Mouse (Mus musculus) kidney, embryonic 16.5 days (tissue): ENCODE measurements around the gene Hist1h2ag. TPM values are rescaled to one million over a fixed set of nuclear protein-coding genes. Genes with fewer than 3 reads are reported as not detected.

Source experiments
- ATAC-seq: fragments of 200-750 bp; cut with Nextera tagmentation; 2 replicates; pipeline ENCODE4 v1.8.0; 2017; ENCODE audit warnings: moderate TSS enrichment; ENCODE audit not compliant: low FRiP score, low TSS enrichment
- H3K27ac ChIP-seq: fragments of 300-500 bp; sonication (generic); 2 replicates; pipeline ENCODE4 v1.5.1; 2014; ENCODE audit warnings: low read length
- H3K27me3 ChIP-seq: fragments of 300-500 bp; sonication (generic); 2 replicates; pipeline ENCODE4 v1.6.1; 2014; ENCODE audit warnings: low read length, control low read depth, mixed read lengths; ENCODE audit not compliant: insufficient read depth
- H3K36me3 ChIP-seq: fragments of 300-500 bp; sonication (generic); 2 replicates; pipeline ENCODE4 v1.6.1; 2014; ENCODE audit warnings: low read length, control low read depth, mixed read lengths; ENCODE audit not compliant: insufficient read depth
- H3K4me1 ChIP-seq: fragments of 300-500 bp; sonication (generic); 2 replicates; pipeline ENCODE4 v1.6.1; 2014; ENCODE audit warnings: low read length, control low read depth, mixed read lengths; ENCODE audit not compliant: insufficient read depth
- H3K4me2 ChIP-seq: fragments of 300-500 bp; sonication (generic); replicated peaks from 2 replicates; pipeline ENCODE4 v1.6.1; 2014; ENCODE audit warnings: low read depth, low read length
- H3K4me3 ChIP-seq: fragments of 300-500 bp; sonication (generic); 2 replicates; pipeline ENCODE4 v1.5.1; 2014; ENCODE audit warnings: mild to moderate bottlenecking, low read length
- H3K9ac ChIP-seq: fragments of 300-500 bp; sonication (generic); replicated peaks from 2 replicates; pipeline ENCODE4 v1.6.1; 2014; ENCODE audit warnings: low read length
- H3K9me3 ChIP-seq: fragments of 300-500 bp; sonication (generic); 2 replicates; pipeline ENCODE4 v1.6.1; 2016; ENCODE audit warnings: low read length, control low read depth
- WGBS: fragments of 180-500 bp; shearing (Covaris S2); extraction: QIAGEN DNeasy Blood & Tissue Kit; methylation state at CpG from one replicate; pipeline ENCODE4 v1.1.7; 2014; 5-methylcytosine and 5-hydroxymethylcytosine counted together
- polyA plus RNA-seq: library from polyadenylated mRNA; unstranded; fragments of >200 nt; fragmentation: Nextera tagmentation; extraction: Ambion mirVana; gene quantifications from 2 replicates; pipeline ENCODE4 v1.2.1, GENCODE M21; 2015

The Hist1h2ag gene
- polyA plus RNA-seq, 1 experiment from 2014 or later = 49.8 TPM

GRCm38 (mm10) chr13:22013716-22014115 lies 29.0 kb downstream of the Hist1h2ag start:
- Histone ChIP-seq H3K9me3 (no peaks in the 10 kb centered on the region; the same call in 1 of the 2 replicates), H3K9ac (no peak overlapping the region), H3K36me3 (no peaks in the 10 kb centered on the region), H3K4me2 (peak overlapping the region; percentile 40; the same call in 1 of the 2 replicates), H3K27me3 (peaks cover 75% of the 10 kb centered on the region), H3K27ac (no peak overlapping the region), H3K4me3 (no peak overlapping the region; the same call in 1 of the 2 replicates), H3K4me1 (peaks cover 7% of the 10 kb centered on the region)
- 15% methylated on average over 13 of the region's 13 CpGs for WGBS
- ATAC-seq = no peak

- no peak within 1 kb of the TSS for H3K4me3 ChIP-seq
Measured at GRCm38 (mm10) chr13:22009642-22010041, 33.1 kb downstream of the Hist1h2ag start, which contains the start of gene Prss16. TSS of gene Prss16 (minus strand) at chr13:22009742.

GRCm38 (mm10) chr13:22008707-22009106 lies 34.0 kb downstream of the Hist1h2ag start:
- Histone ChIP-seq H3K9ac (no peak overlapping the region), H3K4me2 (no peak overlapping the region), H3K9me3 (no peaks in the 10 kb centered on the region), H3K36me3 (no peaks in the 10 kb centered on the region), H3K27me3 (peaks cover 94% of the 10 kb centered on the region), H3K4me3 (no peak overlapping the region), H3K27ac (no peak overlapping the region), H3K4me1 (peaks cover 14% of the 10 kb centered on the region)
- WGBS = 78% methylated on average over 3 of the region's 3 CpGs
- no peak for ATAC-seq

More at GRCm38 (mm10) chr13:22009642-22010041, 33.1 kb downstream of the Hist1h2ag start, which contains the start of gene Prss16:
- no peak for ATAC-seq
- 26% methylated on average over 6 of the region's 7 CpGs for WGBS
- Histone ChIP-seq H3K27ac (no peak within 1 kb of the TSS), H3K4me1 (peaks cover 19% of the 10 kb centered on the region), H3K4me2 (no peak within 1 kb of the TSS), H3K9me3 (no peaks in the 10 kb centered on the region), H3K9ac (no peak within 1 kb of the TSS), H3K27me3 (peaks cover 92% of the 10 kb centered on the region), H3K36me3 (no peaks in the 10 kb centered on the region)

GRCm38 (mm10) chr13:22007872-22008271 lies 34.9 kb downstream of the Hist1h2ag start:
- Histone ChIP-seq H3K27ac (no peak overlapping the region), H3K27me3 (peaks cover 96% of the 10 kb centered on the region), H3K36me3 (no peaks in the 10 kb centered on the region), H3K9ac (no peak overlapping the region), H3K9me3 (no peaks in the 10 kb centered on the region), H3K4me2 (no peak overlapping the region), H3K4me1 (peaks cover 14% of the 10 kb centered on the region), H3K4me3 (no peak overlapping the region)
- no peak for ATAC-seq
- WGBS = 46% methylated on average over 7 of the region's 7 CpGs

- H3K9ac ChIP-seq = no peak overlapping the region
- peak overlapping the region; percentile 64 for H3K4me3 ChIP-seq
- 4% methylated on average over 18 of the region's 18 CpGs for WGBS
- peaks cover 14% of the 10 kb centered on the region for H3K4me1 ChIP-seq
- no peak for ATAC-seq
- H3K36me3 ChIP-seq = no peaks in the 10 kb centered on the region
- no peaks in the 10 kb centered on the region for H3K9me3 ChIP-seq
- H3K27ac ChIP-seq = no peak overlapping the region
- peak overlapping the region; percentile 92 for H3K4me2 ChIP-seq
- peaks cover 96% of the 10 kb centered on the region for H3K27me3 ChIP-seq
Measured at GRCm38 (mm10) chr13:22007121-22007510, 35.6 kb downstream of the Hist1h2ag start.

- Histone ChIP-seq H3K9me3 (no peaks in the 10 kb centered on the region), H3K4me2 (peak overlapping the region; percentile 92), H3K4me3 (peak overlapping the region; percentile 64), H3K27ac (no peak overlapping the region), H3K27me3 (peaks cover 98% of the 10 kb centered on the region), H3K9ac (peak overlapping the region; percentile 53), H3K36me3 (no peaks in the 10 kb centered on the region), H3K4me1 (peaks cover 14% of the 10 kb centered on the region)
- peak; percentile 92 for ATAC-seq
- under 1% methylated on average over 38 of the region's 38 CpGs for WGBS
Measured at GRCm38 (mm10) chr13:22006334-22007120, 36.2 kb downstream of the Hist1h2ag start.

- H3K27me3 ChIP-seq = peaks cover 100% of the 10 kb centered on the region
- ATAC-seq = peak; percentile 93
- H3K4me1 ChIP-seq = peaks cover 14% of the 10 kb centered on the region
- peak overlapping the region; percentile 92 for H3K4me2 ChIP-seq
- H3K9ac ChIP-seq = peak overlapping the region; percentile 53
- H3K9me3 ChIP-seq = no peaks in the 10 kb centered on the region
- WGBS = under 1% methylated on average over 45 of the region's 45 CpGs
- no peak overlapping the region for H3K27ac ChIP-seq
- H3K4me3 ChIP-seq = peak overlapping the region; percentile 64
- H3K36me3 ChIP-seq = no peaks in the 10 kb centered on the region
Measured at GRCm38 (mm10) chr13:22005605-22006333, 37.0 kb downstream of the Hist1h2ag start.

- ATAC-seq = no peak
- no peak overlapping the region for H3K4me3 ChIP-seq
- peaks cover 100% of the 10 kb centered on the region for H3K27me3 ChIP-seq
- no peaks in the 10 kb centered on the region for H3K36me3 ChIP-seq
- WGBS = 12% methylated on average over 5 of the region's 5 CpGs
- H3K4me1 ChIP-seq = peaks cover 13% of the 10 kb centered on the region
- H3K9me3 ChIP-seq = no peaks in the 10 kb centered on the region
- no peak overlapping the region for H3K4me2 ChIP-seq
- H3K9ac ChIP-seq = no peak overlapping the region
- no peak overlapping the region for H3K27ac ChIP-seq
Measured at GRCm38 (mm10) chr13:22001823-22002222, 40.9 kb downstream of the Hist1h2ag start.

GRCm38 (mm10) chr13:22001346-22001745 lies 41.4 kb downstream of the Hist1h2ag start:
- Histone ChIP-seq H3K36me3 (no peaks in the 10 kb centered on the region), H3K4me2 (no peak overlapping the region), H3K4me3 (no peak overlapping the region), H3K9me3 (no peaks in the 10 kb centered on the region), H3K4me1 (peaks cover 11% of the 10 kb centered on the region; the same call in 1 of the 2 replicates), H3K27ac (no peak overlapping the region), H3K27me3 (peaks cover 100% of the 10 kb centered on the region), H3K9ac (no peak overlapping the region)
- WGBS = 52% methylated on average over 2 of the region's 2 CpGs
- no peak for ATAC-seq
